Mouse (Mus musculus) heart, postnatal 10 days (tissue): ENCODE results near the gene Crtam. TPM values are rescaled to one million over a fixed set of nuclear protein-coding genes. Genes with fewer than 3 reads are reported as not detected.

Experiments
- DNase-seq, 2 experiments: peaks; one replicate each; pipeline ENCODE4 v3.0.0; 2021
- intact Hi-C: fragments of 180-260 bp; cut with DNase I; formaldehyde crosslinking; loops from one replicate; pipeline ENCODE4 v1.15.1; 2025
- total RNA-seq, 2 experiments: library from RNA; stranded (reverse); gene quantifications; 2 replicates each; pipeline ENCODE4 v1.2.3; 2021

The Crtam gene
- total RNA-seq = under 1 TPM in 1 of 2 experiments, not detected in 1; 0.12 TPM

DNA sequence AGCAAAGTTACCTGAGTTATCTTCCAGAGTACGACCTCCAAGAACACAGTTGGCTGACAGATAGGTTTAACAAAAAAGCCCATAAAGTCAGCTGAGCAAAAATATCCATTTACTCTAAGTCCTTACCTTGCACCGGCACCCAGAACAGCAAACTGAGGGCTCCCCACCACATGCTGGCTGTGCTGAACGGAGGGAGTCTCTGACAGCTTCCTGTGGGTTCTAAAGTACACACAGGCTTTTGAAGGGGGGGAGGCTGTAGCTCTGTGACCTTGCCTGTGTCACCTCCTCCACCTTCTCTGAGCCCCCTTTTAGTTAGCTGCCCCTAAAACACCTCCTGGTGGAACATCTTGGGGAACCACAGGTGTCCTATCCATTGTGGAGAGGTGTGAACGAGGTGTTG lies at the start of gene Crtam:
Crtam (minus strand) TSS at position 214 of the 400 bp plus-strand sequence.
- intact Hi-C loops = no loop called here
- no peak for DNase-seq

- DNase-seq = no peak
- intact Hi-C loops = no loop called here
These were observed 49.7 kb upstream of the Crtam start for GRCm38 (mm10) chr9:41054166-41054565.

GRCm38 (mm10) chr9:41053478-41053877 lies 49.0 kb upstream of the Crtam start:
- DNase-seq = no peak
- intact Hi-C loops = no loop called here

DNA sequence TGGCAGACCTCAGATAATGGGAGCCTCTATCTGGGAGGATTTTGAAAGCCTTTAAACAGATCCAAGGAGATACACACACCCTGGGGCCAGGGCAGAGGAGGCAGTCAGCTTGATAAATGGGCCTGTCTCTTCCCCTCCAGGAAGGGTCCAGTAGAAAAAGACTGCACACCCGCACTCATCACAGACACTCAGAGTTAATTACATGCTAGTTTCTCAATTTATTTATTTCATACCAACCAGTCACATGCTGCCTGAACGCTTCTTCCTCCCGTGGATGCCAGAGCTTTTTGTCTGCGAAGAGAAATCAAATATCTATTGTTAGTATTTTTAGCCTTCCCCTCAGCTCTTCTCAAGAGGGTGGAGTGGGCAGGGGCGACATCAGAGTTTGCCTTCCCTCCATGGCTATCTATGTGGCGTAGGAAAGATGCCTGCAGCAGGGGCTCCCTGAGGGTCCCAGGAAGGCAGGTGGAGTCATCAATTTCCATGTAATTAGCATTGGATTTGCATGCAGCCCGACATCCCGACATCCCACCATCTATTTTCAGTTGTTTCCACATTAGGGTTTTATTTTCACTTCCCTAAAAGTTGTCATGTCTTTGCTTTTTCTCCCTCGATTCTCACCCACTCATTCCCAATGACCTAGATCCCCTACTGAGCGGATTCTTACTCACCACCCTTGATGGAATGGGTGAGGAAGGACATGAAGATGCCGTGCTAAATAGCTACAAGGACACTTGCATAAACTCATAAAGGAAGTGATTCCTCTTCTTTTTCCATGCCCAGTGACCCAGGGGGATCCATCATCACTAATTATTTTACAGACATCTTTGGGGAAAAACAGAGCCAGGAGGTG lies 46.9 kb upstream of the Crtam start:
- intact Hi-C loops = no loop called here
- DNase-seq = no peak

DNA sequence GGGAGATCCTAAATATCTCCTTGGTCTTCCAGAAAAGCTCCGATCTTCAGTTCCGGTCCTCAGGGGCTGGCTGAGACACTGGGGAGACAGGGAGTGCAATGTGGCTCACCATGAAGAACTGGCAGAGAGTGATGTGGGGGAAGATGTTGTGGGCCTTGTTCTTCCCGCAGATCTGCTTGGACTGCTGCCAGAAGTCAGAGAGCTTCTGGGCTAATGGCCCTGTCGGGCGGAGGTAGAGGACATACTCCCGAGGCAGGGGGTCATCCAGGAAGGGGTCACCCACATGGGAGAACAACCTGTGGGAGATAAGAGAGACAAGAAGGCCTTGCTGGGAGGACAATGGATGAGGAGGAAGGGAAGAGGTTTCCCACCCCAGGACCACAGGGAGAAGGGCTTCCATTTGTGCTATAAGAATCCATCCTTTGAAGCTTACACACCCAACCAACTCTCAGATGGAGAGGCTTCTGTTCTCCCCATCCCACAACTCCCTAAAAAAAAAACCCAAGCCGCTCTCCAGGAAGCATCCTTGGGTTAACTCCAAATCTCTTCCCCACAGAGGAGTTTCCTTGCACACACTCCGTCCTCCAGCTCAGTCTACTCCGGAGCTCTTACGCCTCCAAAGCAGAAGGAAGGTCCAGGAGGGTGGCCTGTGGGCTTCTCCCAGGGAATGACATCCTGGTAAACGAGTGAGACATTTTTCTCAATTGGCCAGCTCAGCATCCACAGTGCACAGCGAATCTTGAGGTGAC lies 46.1 kb upstream of the Crtam start:
- intact Hi-C loops = no loop called here
- DNase-seq = no peak

DNA sequence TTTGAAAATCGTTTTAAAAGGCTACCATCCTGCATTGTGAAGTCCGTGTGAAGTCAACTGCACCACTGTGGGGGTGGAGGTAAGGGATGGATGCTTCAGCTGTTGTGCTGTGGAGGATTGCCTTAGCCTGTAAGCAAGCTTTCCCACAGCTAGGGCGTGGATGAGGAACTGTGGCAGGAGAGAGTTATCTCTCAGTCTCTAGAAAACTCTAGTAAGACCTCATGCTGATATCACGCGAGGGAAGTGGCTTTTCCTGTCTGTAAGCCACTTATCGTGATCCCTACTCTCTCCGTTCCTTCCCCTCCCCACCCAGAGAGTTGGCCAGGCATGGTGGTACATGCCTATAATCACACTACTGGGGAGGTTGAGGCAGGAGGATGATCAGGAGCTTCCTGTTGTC lies 44.9 kb upstream of the Crtam start:
- intact Hi-C loops = no loop called here
- no peak for DNase-seq

DNA sequence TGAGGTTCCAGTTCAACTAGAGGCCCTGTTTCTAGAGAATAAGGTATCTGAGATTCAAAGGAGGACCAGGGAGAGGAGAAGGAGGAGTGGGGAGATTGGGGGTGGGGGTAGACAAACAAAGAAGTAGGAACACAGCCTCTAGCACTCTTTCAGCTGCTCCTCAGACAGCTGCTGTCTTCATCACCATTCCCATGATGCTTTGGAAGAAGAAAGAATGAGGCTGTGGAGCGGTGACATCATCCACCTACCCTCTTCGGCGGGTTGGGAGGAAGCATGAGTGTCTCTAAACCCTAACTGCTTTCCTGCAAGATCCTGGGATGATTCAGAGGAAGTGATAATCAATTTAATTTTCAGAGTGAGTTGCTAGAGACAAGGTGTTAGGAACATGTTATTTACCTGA lies 44.4 kb upstream of the Crtam start:
- no peak for DNase-seq
- intact Hi-C loops = no loop called here

DNA sequence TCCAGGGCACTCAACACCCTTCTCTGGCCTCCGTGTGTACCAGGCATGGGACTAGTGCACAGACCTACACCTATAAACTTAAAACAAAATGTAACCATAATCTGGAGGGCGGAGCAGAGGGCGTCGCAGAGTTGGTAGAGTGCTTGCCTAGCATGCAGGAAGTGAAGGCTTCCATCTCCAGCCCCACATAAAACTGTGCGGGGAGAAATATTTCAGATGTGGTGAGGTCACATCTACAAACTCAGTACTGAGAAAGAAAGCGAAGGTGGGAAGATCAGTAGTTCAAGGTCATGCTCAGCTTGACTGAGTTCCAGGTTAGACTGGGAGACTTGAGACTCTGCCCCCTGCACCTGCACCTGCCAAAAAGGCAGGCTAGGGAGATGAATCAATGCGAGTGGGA lies 43.8 kb upstream of the Crtam start:
- no peak for DNase-seq
- intact Hi-C loops = no loop called here

- intact Hi-C loops = no loop called here
- DNase-seq = no peak
These were observed 43.2 kb upstream of the Crtam start for GRCm38 (mm10) chr9:41047654-41048053.

- intact Hi-C loops = loop anchor here (1.0 to 5.0 kb wide), 3 partner anchors 52 to 146 kb away; no protein-coding TSS in a partner anchor
- peak; percentile 91 to 94 for DNase-seq
These were observed 40.2 kb upstream of the Crtam start for GRCm38 (mm10) chr9:41044626-41045025.

DNA sequence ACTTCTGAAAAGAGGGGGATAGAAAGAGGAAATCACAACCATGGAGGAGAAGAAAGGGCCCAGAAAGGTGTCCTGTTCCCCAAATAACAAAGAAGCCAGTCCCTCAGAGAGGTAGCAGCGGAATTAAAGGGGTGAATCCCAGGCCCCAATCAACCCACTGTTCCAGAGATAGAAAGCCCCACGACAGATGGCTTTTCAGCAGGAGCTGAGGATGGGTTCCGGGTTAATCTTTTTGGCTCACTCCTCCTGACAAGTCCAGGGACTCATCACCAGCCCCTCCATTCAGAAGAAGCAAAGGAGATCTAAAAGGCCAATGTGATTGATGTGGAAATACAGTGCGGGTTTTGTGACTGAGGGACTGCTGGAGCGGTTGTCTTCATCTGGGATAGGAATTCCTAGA lies 39.2 kb upstream of the Crtam start:
- DNase-seq = no peak
- intact Hi-C loops = loop anchor here (1.0 to 5.0 kb wide), 3 partner anchors 51 to 147 kb away; no protein-coding TSS in a partner anchor

GRCm38 (mm10) chr9:41041404-41041803 lies 37.0 kb upstream of the Crtam start:
- DNase-seq = no peak
- intact Hi-C loops = loop anchor here (5.0 kb wide), 1 partner anchor 49 kb away; no protein-coding TSS in a partner anchor

DNA sequence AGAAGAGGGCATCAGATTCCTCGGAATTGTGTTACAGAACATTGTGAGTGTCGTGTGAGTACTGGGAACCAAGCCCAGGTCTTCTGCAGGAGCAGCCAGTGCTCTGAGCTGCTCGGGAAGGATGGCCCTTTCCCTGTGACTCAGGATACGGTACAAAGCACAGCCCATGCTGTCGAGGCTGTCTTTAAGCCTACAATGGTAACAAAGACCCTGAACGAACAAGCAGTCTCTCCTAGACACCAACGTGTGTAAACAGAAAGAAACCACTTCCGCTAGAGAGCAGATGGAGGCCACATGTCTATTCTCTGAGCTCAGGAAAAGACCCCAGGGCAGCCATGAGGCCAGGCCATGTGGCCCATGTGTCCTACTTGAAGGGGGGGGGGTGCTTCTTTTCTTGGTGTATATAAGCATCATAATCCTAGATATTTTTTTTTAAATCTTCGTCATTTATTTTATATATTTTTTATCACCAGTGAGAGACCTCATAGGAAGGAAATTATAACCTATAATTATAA lies 33.8 kb upstream of the Crtam start:
- intact Hi-C loops = no loop called here
- DNase-seq = no peak

DNA sequence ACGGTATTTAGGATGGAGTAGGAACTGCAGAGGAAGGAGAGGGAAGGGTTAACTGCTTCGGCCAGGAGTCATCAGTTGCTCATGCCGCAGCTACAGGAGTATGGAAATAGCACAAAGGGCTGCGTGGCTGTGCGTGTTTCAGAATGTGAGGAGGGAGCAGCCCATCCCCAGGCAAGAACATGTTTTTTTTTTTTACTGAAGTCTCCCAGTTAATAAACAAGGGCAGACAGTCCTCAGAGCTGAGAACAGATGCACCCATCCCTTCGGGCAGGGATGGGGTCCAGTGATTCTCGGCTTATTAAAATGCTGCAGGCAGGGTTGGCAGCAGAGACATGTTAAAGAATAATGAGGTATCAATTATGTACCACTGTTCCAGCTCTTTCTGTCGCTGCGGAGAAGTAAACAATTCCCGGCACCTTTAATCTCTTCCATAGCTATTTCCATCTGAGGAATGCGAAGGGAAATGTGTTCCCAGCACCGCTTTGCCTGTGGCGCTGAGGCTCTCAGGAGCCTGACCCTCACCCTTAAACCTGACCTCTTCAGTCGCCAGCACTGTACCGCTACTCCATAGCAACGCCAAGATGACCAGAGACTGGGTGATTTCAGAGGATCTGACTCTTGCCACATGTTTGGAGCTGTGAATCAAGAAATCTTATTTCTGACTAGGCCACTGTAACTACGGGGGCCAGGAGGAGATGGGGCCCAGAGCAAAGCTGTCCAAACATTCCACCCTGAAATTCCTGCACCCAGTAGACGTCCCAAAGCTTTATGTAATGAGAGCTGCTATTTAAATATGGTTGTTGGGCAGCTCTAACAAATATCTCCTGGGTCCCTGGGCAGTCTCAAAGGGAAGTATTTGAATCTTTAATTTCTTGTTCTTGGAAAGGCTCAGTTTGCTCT lies 27.4 kb upstream of the Crtam start:
- DNase-seq = no peak
- intact Hi-C loops = no loop called here

GRCm38 (mm10) chr9:41029827-41030226 lies 25.4 kb upstream of the Crtam start:
- intact Hi-C loops = loop anchor here (5.0 kb wide), 2 partner anchors 38 to 198 kb away; no protein-coding TSS in a partner anchor
- DNase-seq = no peak

- intact Hi-C loops = loop anchor here (5.0 kb wide), 2 partner anchors 36 to 196 kb away; no protein-coding TSS in a partner anchor
- peak in 1 of 2 experiments; percentile 58 for DNase-seq
These were observed 24.0 kb upstream of the Crtam start for GRCm38 (mm10) chr9:41028470-41028869.

- intact Hi-C loops = no loop called here
- no peak for DNase-seq
These were observed 17.3 kb upstream of the Crtam start for GRCm38 (mm10) chr9:41021690-41022089.

GRCm38 (mm10) chr9:41020486-41020885 lies 16.1 kb upstream of the Crtam start:
- intact Hi-C loops = no loop called here

GRCm38 (mm10) chr9:41014512-41014911 lies 10.1 kb upstream of the Crtam start:
- intact Hi-C loops = no loop called here
- no peak for DNase-seq

More at GRCm38 (mm10) chr9:41020486-41020885, 16.1 kb upstream of the Crtam start:
- no peak for DNase-seq

- intact Hi-C loops = no loop called here
- DNase-seq = no peak
These were observed 8.0 kb upstream of the Crtam start for GRCm38 (mm10) chr9:41012456-41012855.
